Comparison of ENCODE assay signal across 8 mouse cellular contexts in the genomic region with DNA sequence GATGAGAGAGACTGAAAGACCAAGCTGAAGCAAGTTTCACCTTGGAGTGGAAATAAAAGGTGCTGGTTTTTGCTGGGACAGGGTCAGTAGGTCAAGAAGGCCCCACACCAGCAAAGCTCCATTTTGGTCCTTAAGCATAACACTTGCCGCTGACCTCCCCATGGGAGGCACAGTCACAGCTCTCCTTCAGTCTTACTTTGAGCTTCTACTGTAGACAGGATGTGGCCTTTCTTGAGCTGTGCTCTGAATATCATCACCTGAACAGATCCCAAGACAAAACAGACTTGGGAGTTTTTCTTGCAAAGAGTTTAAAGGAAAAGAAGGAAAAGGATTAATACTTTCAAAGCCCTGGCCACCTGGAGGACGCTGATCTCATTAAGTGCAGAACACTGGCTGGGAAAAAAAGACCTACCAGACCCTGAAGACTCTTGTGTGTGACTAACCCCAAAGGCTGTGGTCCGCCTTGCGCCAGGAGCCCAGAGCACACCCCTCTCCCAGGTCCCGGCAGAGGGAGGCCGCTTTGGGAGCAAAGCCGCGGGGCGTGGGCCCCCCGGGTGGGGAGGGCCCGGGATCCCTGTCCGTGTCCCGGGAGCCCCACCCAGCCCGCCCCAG. TPM values are rescaled to one million over a fixed set of nuclear protein-coding genes. Genes with fewer than 3 reads are reported as not detected.
DNase-seq lines count a peak whose midpoint lies in the region; ATAC-seq lines count a peak whose summit lies in the region.
"Had no signal": no experiment of that assay in that cellular context is flagged by ENCODE, and none has a peak within 500 bp of the region (broad histone marks: within the 10 kb centered on the region; RNA-seq: fewer than 3 reads in every experiment).

No protein-coding gene starts in this region.

- no peaks in the 10 kb centered on the region for H3K27me3 ChIP-seq in neural tube, embryonic 11.5 days (ENCODE audit: control insufficient read depth, insufficient read depth, low read length)
- H3K27me3 ChIP-seq in embryonic facial prominence, embryonic 14.5 days (replicated peaks; ENCODE audit: control insufficient read depth, insufficient read depth, low read length): no peaks in the 10 kb centered on the region
- H3K27me3 ChIP-seq in intestine, embryonic 16.5 days (replicated peaks; ENCODE audit: control insufficient read depth, insufficient read depth, low read length): no peaks in the 10 kb centered on the region
- no peaks in the 10 kb centered on the region for H3K27me3 ChIP-seq in splenic B cell, adult 2 months (ENCODE audit: control insufficient read depth, insufficient read depth, low read length, poor library complexity, severe bottlenecking)

- H3K4me2 ChIP-seq in neural tube, embryonic 11.5 days (ENCODE audit: low read depth): peak overlapping the region; percentile 85
- peak overlapping the region; percentile 89 for H3K4me2 ChIP-seq in embryonic facial prominence, embryonic 14.5 days (ENCODE audit: low read depth, low read length)
- peak overlapping the region; percentile 86 for H3K4me2 ChIP-seq in intestine, embryonic 16.5 days (ENCODE audit: low read depth, low read length)

- intact Hi-C loops in left cerebral cortex, postnatal 36 days (cut with DNase I): no loop called here

- ATAC-seq in neural tube, embryonic 11.5 days (ENCODE audit: insufficient read depth, low FRiP score, low TSS enrichment): no peak; the same call in 1 of the 2 replicates
- ATAC-seq in embryonic facial prominence, embryonic 14.5 days (ENCODE audit: low read depth): no peak
- ATAC-seq in intestine, embryonic 16.5 days: no peak

- no peak overlapping the region for H3K27ac ChIP-seq in neural tube, embryonic 11.5 days (ENCODE audit: low read depth, low read length)
- H3K27ac ChIP-seq in embryonic facial prominence, embryonic 14.5 days (replicated peaks; ENCODE audit: low read depth, low read length): peak overlapping the region; percentile 77
- H3K27ac ChIP-seq in intestine, embryonic 16.5 days (ENCODE audit: low read length): peak overlapping the region; percentile 86; the same call in 1 of the 2 replicates

- H3K4me3 ChIP-seq in neural tube, embryonic 11.5 days (ENCODE audit: low read depth, low read length): peak overlapping the region; percentile 65
- peak overlapping the region; percentile 84 for H3K4me3 ChIP-seq in embryonic facial prominence, embryonic 14.5 days (ENCODE audit: low read depth, low read length)
- peak overlapping the region; percentile 92 for H3K4me3 ChIP-seq in intestine, embryonic 16.5 days (ENCODE audit: low read length)

- DNase-seq in neural tube, embryonic 11.5 days (ENCODE audit: low spot score): no peak
- no peak for DNase-seq in neural tube, embryonic 10.5 days (ENCODE audit: extremely low spot score, low spot score)
- no peak for DNase-seq in embryonic facial prominence, embryonic 14.5 days (ENCODE audit: low spot score)
- peak; percentile 14 for DNase-seq in splenic B cell, adult 2 months (ENCODE audit: low read depth, low spot score)
- DNase-seq in right cerebral cortex, postnatal 25 days: no peak
- no peak for DNase-seq in left cerebral cortex, postnatal 36 days (ENCODE audit: low spot score in 2 of 2)

- no peaks in the 10 kb centered on the region for H3K36me3 ChIP-seq in neural tube, embryonic 11.5 days (ENCODE audit: control insufficient read depth, insufficient read depth, low read length)
- H3K36me3 ChIP-seq in embryonic facial prominence, embryonic 14.5 days (ENCODE audit: control insufficient read depth, insufficient read depth, low read length): peaks cover 22% of the 10 kb centered on the region
- H3K36me3 ChIP-seq in intestine, embryonic 16.5 days (ENCODE audit: control insufficient read depth, insufficient read depth, low read length): 0 out of 2 replicates have a peak, but pooled peaks cover 3% of the 10 kb centered on the region
- H3K36me3 ChIP-seq in splenic B cell, adult 2 months (ENCODE audit: control insufficient read depth, insufficient read depth, low read length, poor library complexity, severe bottlenecking): peaks cover 5% of the 10 kb centered on the region

- WGBS in neural tube, embryonic 11.5 days: 3% methylated on average over 14 of the region's 14 CpGs
- WGBS in embryonic facial prominence, embryonic 14.5 days: 4% methylated on average over 12 of the region's 14 CpGs
- WGBS in intestine, embryonic 16.5 days: 5% methylated on average over 14 of the region's 14 CpGs

- H3K4me1 ChIP-seq in neural tube, embryonic 11.5 days (ENCODE audit: control insufficient read depth, insufficient read depth, low read length): peaks cover 4% of the 10 kb centered on the region; the same call in 1 of the 2 replicates
- peaks cover 17% of the 10 kb centered on the region for H3K4me1 ChIP-seq in embryonic facial prominence, embryonic 14.5 days (ENCODE audit: control insufficient read depth, insufficient read depth, low read length)
- peaks cover 18% of the 10 kb centered on the region for H3K4me1 ChIP-seq in intestine, embryonic 16.5 days (ENCODE audit: control insufficient read depth, insufficient read depth, low read length)

- H3K9ac ChIP-seq in neural tube, embryonic 11.5 days (ENCODE audit: low read length): peak overlapping the region; percentile 76
- H3K9ac ChIP-seq in embryonic facial prominence, embryonic 14.5 days (ENCODE audit: low read depth, low read length): peak overlapping the region; percentile 85
- H3K9ac ChIP-seq in intestine, embryonic 16.5 days (ENCODE audit: low read depth, low read length): peak overlapping the region; percentile 95

- no peaks in the 10 kb centered on the region for H3K9me3 ChIP-seq in neural tube, embryonic 11.5 days (ENCODE audit: control insufficient read depth, low read length)
- no peaks in the 10 kb centered on the region for H3K9me3 ChIP-seq in embryonic facial prominence, embryonic 14.5 days (ENCODE audit: control insufficient read depth, low read length)
- H3K9me3 ChIP-seq in intestine, embryonic 16.5 days (ENCODE audit: control insufficient read depth, low read length): no peaks in the 10 kb centered on the region

RNA-seq across cellular contexts. Expression of gene Rflnb, which starts 0.9 kb away (rescaled TPM):
- polyA plus RNA-seq in neural tube, embryonic 11.5 days (2014; fragmentation: Nextera tagmentation; extraction: Ambion mirVana): 22.9 and 24.3 TPM in 2 replicates
- polyA plus RNA-seq in embryonic facial prominence, embryonic 14.5 days (2014; fragmentation: Nextera tagmentation; extraction: Ambion mirVana): 45.3 and 45.6 TPM in 2 replicates
- 43.3 and 48.8 TPM in 2 replicates for polyA plus RNA-seq in intestine, embryonic 16.5 days (2015; fragmentation: Nextera tagmentation; extraction: Ambion mirVana)
- 1 to 10 TPM; 8.1 to 9.2 TPM for total RNA-seq in left cerebral cortex, postnatal 36 days (2021)

RNA-seq across cellular contexts. Expression of gene 1700016K19Rik, which starts 26.9 kb away (rescaled TPM):
- not detected in 2 replicates for polyA plus RNA-seq in neural tube, embryonic 11.5 days (2014; fragmentation: Nextera tagmentation; extraction: Ambion mirVana)
- 2.0 and 7.3 TPM in 2 replicates for polyA plus RNA-seq in embryonic facial prominence, embryonic 14.5 days (2014; fragmentation: Nextera tagmentation; extraction: Ambion mirVana)
- 2.1 and 2.6 TPM in 2 replicates for polyA plus RNA-seq in intestine, embryonic 16.5 days (2015; fragmentation: Nextera tagmentation; extraction: Ambion mirVana)
- total RNA-seq in left cerebral cortex, postnatal 36 days (2021): 1 to 10 TPM; 3.4 to 6.4 TPM
- total RNA-seq: hematopoietic stem cell, adult 5-6 weeks had no signal
